Mouse (Mus musculus) liver, adult 2 months (tissue): ENCODE results near the gene Cycs. TPM values are rescaled to one million over a fixed set of nuclear protein-coding genes. Genes with fewer than 3 reads are reported as not detected.

Experiments used
- DNase-seq: peaks from one replicate; pipeline ENCODE4 v3.0.0-alpha.2; 2011; ENCODE audit warnings: low read depth, low spot score; ENCODE audit errors: extremely low read depth
- H3K27ac ChIP-seq: fragments of 200-500 bp; replicated peaks from 2 replicates; pipeline ENCODE4 v1.5.1; 2012; ENCODE audit warnings: low read depth, mild to moderate bottlenecking, control low read depth, inconsistent platforms, low read length; ENCODE audit not compliant: insufficient read depth
- H3K27me3 ChIP-seq: fragments of 200-500 bp; 2 replicates; pipeline ENCODE4 v1.6.1; 2012; ENCODE audit warnings: mild to moderate bottlenecking, moderate library complexity, low read length, inconsistent platforms; ENCODE audit not compliant: control insufficient read depth, insufficient read depth
- H3K36me3 ChIP-seq: fragments of 200-500 bp; 2 replicates; pipeline ENCODE4 v1.6.1; 2012; ENCODE audit warnings: low read length, inconsistent platforms; ENCODE audit not compliant: control insufficient read depth, insufficient read depth
- H3K4me1 ChIP-seq: fragments of 200-500 bp; 2 replicates; pipeline ENCODE4 v1.6.1; 2011; ENCODE audit warnings: low read length; ENCODE audit not compliant: control insufficient read depth, insufficient read depth
- H3K4me3 ChIP-seq: fragments of 200-500 bp; 2 replicates; pipeline ENCODE4 v1.5.1; 2011; ENCODE audit warnings: low read depth, mild to moderate bottlenecking, control low read depth, low read length, moderate library complexity; ENCODE audit not compliant: insufficient read depth
- H3K79me2 ChIP-seq: fragments of 200-500 bp; 2 replicates; pipeline ENCODE4 v1.6.1; 2012; ENCODE audit warnings: inconsistent platforms, mild to moderate bottlenecking, low read length, moderate library complexity; ENCODE audit not compliant: control insufficient read depth, insufficient read depth
- H3K9ac ChIP-seq: fragments of 200-500 bp; 2 replicates; pipeline ENCODE4 v1.6.1; 2012; ENCODE audit warnings: low read depth, mild to moderate bottlenecking, control low read depth, inconsistent platforms, low read length
- CTCF ChIP-seq: fragments of 200-500 bp; IDR thresholded peaks from 2 replicates; pipeline ENCODE4 v1.5.1; 2011; ENCODE audit warnings: low read depth, low read length, control low read depth
- POLR2A ChIP-seq: fragments of 200-500 bp; IDR thresholded peaks from 2 replicates; pipeline ENCODE4 v1.6.1; 2011; ENCODE audit warnings: low read length, control low read depth; ENCODE audit not compliant: insufficient read depth; ENCODE audit errors: extremely low read depth
- WGBS: fragments of 180-500 bp; shearing (Covaris S2); methylation state at CpG from one replicate; pipeline ENCODE4 v1.1.7; 2018; 5-methylcytosine and 5-hydroxymethylcytosine counted together
- polyA plus RNA-seq: library from polyadenylated mRNA; depleted of rRNA; stranded (reverse); fragments of >200 nt; gene quantifications from 2 replicates; pipeline ENCODE4 v1.2.3, GENCODE M21; 2012; rRNA removed
- total RNA-seq: library from RNA; depleted of rRNA; stranded (reverse); fragments of >200 nt; gene quantifications from 2 replicates; pipeline ENCODE4 v1.2.3, GENCODE M21; 2014; rRNA removed

Cycs gene
- total and polyA plus RNA-seq, 2 experiments: 2.9 to 52.9 TPM

DNA sequence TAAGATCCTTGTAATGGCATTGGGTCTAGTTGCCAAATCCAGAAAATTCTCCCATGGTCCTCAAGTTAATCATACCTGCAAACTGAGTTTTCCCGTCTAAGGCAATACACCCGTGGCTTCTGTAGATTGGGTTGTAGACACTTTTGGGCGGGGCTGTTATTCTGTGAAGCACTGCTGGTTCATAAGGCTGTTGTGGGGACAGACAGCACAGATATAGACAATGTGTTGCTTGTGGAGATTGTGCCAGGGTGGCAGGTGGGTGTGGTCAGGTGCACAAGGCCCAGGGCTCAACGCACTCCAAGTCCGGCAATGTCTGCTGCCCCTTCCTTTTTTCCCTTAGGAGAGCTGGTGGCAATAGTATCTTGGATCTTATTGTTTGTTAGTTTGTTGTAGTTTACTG lies 48.0 kb downstream of the Cycs start:
- no peaks in the 10 kb centered on the region for H3K79me2 ChIP-seq
- 91% methylated on average over 5 of the region's 5 CpGs for WGBS
- H3K9ac ChIP-seq: no peak overlapping the region
- no peaks in the 10 kb centered on the region for H3K36me3 ChIP-seq
- H3K27me3 ChIP-seq: no peaks in the 10 kb centered on the region
- no peaks in the 10 kb centered on the region for H3K4me1 ChIP-seq
- no peak overlapping the region for H3K27ac ChIP-seq
- no peak overlapping the region for H3K4me3 ChIP-seq
- DNase-seq: no peak
- TF ChIP-seq POLR2A: no peak
- TF ChIP-seq CTCF: no peak

Other genes with a start within 250 kb of the Cycs start
- gene Osbpl3, start 110.3 kb downstream of the Cycs start, total RNA-seq: 0.83 and 1.4 TPM in 2 replicates
- 0.15 and 0.16 TPM in 2 replicates for gene Osbpl3, start 110.3 kb downstream of the Cycs start, polyA plus RNA-seq
- gene 4921507P07Rik, start 30.1 kb upstream of the Cycs start, total RNA-seq: 0.07 TPM in 1 of 2 replicates, not detected in the other
- 0.05 TPM in 1 of 2 replicates, not detected in the other for gene 4921507P07Rik, start 30.1 kb upstream of the Cycs start, polyA plus RNA-seq
- gene Npvf, start 87.9 kb upstream of the Cycs start, total RNA-seq: not detected in 2 replicates
- gene Npvf, start 87.9 kb upstream of the Cycs start, polyA plus RNA-seq: not detected in 2 replicates